Mouse (Mus musculus) layer of hippocampus, postnatal 14 days (tissue): Measurements from ENCODE around the gene Eea1. TPM values are rescaled to one million over a fixed set of nuclear protein-coding genes. Genes with fewer than 3 reads are reported as not detected.
"Not testable (repeated sequence)": the region's sequence is repeated elsewhere in the genome, so short reads cannot be mapped to it uniquely, and the experiment has no call there.

Experiments used
- DNase-seq, 2 experiments: peaks; one replicate each; pipeline ENCODE4 v3.0.0; 2021 to 2022; ENCODE audit warnings: low spot score in 2 of 2, mixed read lengths in 1 of 2
- long read RNA-seq, 2 experiments: library from polyadenylated mRNA; stranded (forward); transcript quantifications; one replicate each; pipeline ENCODE4 v2.0.0; 2021
- total RNA-seq, 2 experiments: library from RNA; stranded (reverse); gene quantifications; 2 replicates each; pipeline ENCODE4 v1.2.3; 2021

Eea1 gene
- total RNA-seq, result 10 to 100 TPM; 26.9 to 30.7 TPM
- long read RNA-seq, experiment 1, partial matches to known transcripts, result 2 of 2 reads
- long read RNA-seq, experiment 1, other reads (novel, unspliced or antisense), result 0 of 2 reads
- long read RNA-seq, experiment 2, full-length matches to known transcripts, result 3 of 6 reads
- long read RNA-seq, experiment 2, partial matches to known transcripts, result 1 of 6 reads
- long read RNA-seq, experiment 2, other reads (novel, unspliced or antisense), result 2 of 6 reads

- peak; percentile 82 to 91 for DNase-seq
Observed at GRCm38 (mm10) chr10:95940046-95940900, at the start of gene Eea1. Eea1 (plus strand) TSS chr10:95940650.

- DNase-seq, result no peak
Observed at GRCm38 (mm10) chr10:95891214-95891960, 49.1 kb upstream of the Eea1 start.

- no peak for DNase-seq
Observed at GRCm38 (mm10) chr10:95892132-95892531, 48.3 kb upstream of the Eea1 start.

DNA sequence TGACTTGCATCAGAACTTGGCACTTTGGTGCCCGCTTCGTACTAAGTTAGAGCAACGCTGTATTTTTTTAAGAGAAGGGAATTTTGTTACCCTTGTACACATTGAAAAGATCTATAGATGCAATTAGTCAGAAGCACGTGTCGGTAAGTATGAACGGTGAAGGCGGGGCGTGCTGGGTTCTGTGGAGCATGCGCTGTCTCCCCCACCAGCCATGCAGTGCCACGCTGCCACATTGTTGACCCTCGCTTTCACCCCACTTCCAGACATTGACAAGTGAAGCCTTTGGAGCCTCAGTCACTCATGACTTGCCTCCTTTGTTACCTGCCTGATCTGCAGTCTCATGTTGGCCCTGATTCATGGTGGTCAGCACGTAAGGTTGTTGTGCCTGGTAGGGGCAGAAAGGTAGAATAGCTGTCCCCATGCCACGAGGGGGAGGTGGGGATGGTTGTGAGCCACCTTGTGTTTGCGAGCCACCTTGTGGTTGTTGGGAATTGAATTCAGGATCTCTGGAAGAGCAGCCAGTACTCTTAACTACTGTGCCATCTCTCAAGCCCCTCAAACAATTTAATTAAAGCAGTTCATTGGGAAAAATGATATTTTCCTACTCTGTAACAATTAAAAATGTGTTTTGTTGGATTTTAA is 47.0 kb upstream of the Eea1 start:
- DNase-seq, result no peak

DNA sequence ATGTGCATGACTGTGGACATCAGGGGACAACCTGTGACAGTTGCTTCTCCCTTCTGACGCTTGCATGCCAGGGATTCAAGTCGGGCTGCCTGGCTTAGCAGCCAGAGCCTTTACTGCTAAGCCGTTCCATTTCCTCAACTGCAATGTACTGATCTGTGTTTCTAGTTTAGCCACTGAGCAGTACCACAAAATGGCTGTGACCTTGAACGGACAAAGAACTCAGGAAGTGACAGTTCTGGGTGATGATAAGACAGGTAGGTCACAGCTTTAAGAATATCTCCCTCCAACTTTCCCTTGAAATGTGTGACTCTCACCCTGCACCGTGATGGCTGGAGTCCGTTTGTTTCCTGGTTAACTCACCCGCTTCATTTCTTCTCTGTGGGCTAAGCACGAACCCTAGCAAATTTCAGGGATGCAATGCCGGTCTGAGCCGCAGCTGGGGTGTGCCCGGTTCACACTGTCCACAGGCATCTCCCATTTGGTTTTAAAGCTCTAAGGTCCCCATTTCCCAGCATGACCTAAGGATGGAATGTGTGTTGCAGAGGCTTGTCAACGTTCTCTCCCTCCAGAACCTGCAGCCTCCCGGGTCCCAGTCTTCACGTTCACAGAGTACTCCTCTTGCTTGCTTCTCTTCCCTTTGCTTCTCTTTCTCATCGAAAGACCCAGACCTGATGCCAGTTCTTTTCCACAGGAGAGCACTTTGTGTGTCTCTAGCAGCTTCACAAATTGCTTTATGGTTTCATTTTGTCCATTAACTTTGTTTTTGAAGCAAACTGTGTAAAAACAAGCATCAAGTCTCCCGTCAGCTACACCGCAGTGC is 46.2 kb upstream of the Eea1 start:
- DNase-seq, result no peak

GRCm38 (mm10) chr10:95894856-95895386 is 45.5 kb upstream of the Eea1 start:
- peak; percentile 65 to 81 for DNase-seq

GRCm38 (mm10) chr10:95898471-95899154 is 41.8 kb upstream of the Eea1 start:
- DNase-seq, result peak in 1 of 2 experiments; percentile 51

DNA sequence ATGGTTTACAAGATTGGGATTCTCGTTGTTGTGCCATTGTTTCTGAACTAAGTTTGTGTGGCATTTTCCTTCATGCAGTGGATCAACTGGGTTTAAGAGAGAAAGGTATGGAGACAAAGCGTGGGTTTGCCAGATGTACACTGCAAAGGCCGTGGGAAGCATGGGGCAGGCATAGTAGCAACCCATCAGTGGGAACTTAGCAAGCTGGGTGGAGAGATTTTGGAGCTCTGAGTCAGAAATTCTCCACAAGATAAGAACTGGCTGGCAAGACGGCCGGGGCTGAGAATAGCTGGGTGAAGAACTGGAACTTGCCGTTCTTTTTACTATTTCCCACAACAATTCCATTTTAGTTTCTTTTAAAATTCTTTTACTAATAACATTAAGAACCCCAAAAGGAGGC is 35.8 kb upstream of the Eea1 start:
- no peak for DNase-seq

DNA sequence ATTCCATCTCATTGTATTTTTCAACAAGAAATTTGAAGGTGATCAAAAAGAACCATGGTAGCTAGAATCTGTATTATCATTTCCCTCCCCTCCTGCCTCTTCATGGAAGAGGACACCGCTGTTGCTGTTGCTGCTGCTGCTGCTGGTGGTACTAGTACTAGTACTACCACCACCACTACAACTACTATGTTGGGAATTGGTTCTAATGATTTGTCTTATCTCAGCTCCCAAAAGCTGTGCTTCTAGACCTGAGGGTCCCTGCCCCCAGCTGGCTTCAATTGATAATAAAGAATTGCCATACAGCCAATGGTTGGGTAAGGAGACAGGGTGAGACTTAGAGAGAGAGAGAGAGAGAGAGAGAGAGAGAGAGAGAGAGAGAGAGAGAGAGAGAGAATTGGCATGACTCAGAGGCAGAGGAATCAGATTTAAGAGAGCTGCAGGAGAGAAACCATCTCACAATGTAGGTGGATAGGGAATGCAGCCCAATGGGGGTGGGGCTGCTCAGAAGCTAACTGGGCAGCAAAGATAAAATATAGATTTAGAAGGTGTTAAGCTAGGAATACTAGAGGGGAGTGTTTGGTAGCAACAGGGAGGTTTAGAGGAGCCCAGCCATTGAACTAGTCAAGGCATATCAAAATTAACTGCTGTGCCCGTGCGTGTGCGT is 31.1 kb upstream of the Eea1 start:
- DNase-seq, result no peak

GRCm38 (mm10) chr10:95911016-95911415 is 29.4 kb upstream of the Eea1 start:
- DNase-seq, result no peak

DNA sequence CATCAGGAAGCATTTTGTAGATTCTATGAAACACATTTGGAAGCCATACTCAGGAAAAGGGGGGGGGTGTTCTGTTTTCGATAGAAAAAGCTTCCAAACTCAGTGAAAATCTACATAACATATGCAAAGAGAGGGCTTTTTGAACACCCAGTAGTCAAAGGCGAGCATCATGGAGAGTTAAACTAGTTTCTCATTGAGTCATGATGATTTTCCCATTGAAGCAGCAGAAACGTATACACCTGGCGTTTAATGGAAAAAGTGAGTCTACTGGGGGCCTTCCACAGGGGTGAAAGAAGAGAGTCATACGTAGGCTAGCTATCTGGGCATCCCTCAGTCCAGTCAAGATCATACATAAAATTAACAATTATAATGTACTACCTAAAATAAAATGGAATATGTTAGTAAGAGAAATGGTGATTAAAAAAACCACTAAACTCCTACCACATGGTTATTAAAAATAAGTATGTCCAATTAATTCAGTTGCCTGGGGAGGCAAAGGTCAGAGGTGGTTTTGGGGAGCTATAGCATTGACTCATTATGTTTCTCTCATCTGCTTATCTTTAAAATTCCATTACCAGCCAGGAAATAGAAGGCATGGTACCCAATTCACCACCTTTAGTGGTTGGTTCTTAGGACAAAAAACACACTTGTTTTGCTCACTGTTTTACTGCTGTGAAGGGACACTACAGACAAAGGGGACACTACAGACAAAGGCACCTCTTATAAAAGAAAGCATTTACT is 25.8 kb upstream of the Eea1 start:
- DNase-seq, result no peak

DNA sequence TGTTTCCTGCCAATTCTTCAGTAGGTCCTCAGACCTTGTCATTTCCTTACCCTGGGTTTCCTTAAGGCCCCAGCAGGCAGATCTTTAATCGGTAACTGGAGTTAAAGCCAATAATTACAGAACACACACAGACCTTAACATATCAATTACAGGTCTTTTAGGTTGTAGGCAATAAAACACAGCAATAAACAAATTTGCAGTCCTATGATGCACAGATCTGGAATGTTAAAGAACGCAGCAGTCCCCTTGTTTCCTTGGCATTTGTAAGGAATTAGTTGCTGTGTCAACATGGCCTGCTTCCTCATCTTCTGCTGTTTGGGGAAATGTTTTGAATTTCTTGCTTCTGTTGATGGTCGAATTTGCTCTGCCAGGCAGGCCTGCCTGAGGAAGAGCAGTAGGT is 21.7 kb upstream of the Eea1 start:
- DNase-seq, result no peak

DNA sequence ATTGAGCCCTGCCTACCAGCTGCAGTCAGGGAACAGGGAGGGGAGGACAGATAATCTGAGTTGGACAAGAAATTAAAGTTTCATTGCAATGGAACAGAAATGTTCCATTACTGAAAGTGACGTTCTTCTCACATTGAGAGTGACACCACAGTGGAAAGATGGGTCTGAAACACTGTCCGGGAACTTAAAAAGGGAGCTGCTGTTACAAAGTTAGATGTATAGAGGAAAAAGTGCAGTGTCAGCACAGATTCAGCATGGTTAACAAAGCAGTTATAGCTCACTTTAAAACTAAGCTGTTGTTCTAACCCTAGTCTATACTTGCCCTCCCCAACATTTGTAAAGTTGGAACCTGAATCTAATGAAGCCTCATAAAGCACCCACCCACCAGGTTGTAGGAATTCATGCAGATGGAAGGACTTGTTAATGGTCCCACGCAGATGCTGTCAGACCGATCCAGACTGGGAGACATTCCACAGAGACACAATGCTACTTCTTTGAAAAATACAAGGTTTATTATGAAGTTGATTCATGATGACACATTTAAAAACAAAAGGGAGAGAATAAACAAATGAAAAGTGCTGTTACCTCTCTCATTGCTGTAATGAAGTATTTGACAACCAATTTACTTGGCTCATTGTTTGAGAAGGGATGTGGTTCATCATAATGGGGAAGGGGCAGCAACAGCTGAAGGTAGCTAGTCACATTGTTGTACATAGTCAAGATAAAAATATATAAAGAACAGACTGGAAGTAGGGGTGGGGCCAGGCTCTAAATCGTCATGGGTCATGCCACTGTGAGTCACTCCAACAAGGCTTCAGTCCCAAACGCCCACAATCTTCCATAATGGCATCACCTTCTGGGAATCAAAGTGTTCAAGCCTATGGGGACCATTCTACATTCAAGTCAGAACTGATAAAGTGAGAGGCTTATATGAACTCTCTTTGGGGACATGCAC is 16.9 kb upstream of the Eea1 start:
- peak in 1 of 2 experiments; percentile 70 for DNase-seq

DNA sequence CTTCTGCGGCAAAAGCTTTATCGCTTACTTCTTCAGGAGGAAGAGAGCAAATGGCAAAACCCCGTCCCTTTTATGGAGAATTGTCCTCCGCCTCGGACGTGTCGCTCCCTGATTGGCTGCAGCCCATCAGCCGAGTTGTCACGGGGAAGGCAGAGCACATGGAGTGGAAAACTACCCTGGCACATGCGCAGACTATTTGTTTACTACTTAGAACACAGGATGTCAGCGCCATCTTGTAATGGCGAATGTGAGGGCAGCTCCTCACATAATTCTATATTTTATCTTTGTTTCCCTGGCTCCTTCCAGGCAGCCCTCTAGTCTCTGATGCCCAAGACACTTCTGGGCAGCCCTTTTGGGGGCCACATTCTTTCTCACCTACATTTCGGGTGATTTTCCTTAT is 6.8 kb upstream of the Eea1 start:
- DNase-seq, result not testable (repeated sequence)

DNA sequence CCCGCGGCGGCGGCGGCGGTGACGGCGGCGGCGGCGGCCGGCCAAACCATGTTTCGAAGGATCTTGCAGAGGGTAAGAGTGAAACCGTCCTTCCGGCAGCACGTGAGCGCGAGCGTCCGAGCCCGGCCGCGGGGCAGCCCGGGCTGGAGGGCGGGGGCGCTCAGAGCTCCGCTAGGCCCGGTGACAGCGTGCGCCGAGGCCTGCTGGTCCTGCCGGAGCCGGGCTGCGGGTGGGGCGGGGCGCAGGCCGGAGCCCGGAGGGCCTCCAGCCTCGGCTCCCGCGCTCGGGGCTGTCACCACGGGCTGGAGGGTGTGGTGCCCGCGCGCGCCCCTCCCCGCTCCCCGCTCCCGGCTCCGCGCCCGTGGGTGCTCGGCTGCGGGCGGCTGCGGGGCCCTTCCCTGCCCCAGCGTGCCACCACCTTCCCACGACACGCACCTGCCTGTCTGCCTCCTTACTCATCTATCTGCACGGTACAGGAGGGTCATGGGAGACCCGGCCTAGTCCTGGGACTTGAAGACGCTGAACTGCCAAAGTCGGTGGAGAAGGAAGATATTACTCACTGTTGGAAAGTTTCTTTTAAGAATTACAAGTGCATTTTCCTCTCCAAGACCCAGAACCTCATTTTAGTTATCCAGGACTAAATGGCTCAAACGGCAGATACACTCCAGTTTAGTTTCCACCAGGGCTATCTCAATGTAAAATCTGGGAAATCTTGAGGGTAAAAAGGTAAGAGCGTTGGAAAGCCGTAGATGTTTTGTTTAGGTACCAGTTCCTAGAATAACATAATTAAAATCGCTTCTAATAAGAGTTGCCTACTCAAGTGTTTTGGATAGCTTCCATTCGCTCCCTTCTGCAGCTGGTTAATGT is 684 bp downstream of the Eea1 start:
- DNase-seq, result peak in 1 of 2 experiments; percentile 24

GRCm38 (mm10) chr10:95941768-95942425 is 1.4 kb downstream of the Eea1 start:
- no peak for DNase-seq
